Mouse (Mus musculus): ENCODE measurements around the gene Adamts9.

GRCm38 (mm10) chr6:92811566-92811965 is 131.7 kb downstream of the Adamts9 start:
- TF ChIP-seq CTCF (conservative IDR thresholded peaks at IDR 0.05; ENCODE audit: insufficient read depth, insufficient read length, low read depth, low read length) = no peak
- TF ChIP-seq POLR2A (IDR thresholded peaks at IDR 0.05; ENCODE audit: low read depth, low read length) = no peak
